Mouse (Mus musculus) heart, adult 2 months (tissue): ENCODE data around the gene Klb.

Experiments
- CTCF ChIP-seq: fragments of 200-600 bp; IDR thresholded peaks from 2 replicates; pipeline ENCODE4 v1.8.1; 2022; ENCODE audit warnings: antibody characterized with exemption, mild to moderate bottlenecking, moderate library complexity
- EP300 ChIP-seq: fragments of 200-500 bp; IDR thresholded peaks from 2 replicates; pipeline ENCODE4 v1.6.1; 2011; ENCODE audit warnings: low read depth, low read length, control low read depth; ENCODE audit not compliant: insufficient read depth
- POLR2A ChIP-seq: fragments of 200-500 bp; IDR thresholded peaks from 2 replicates; pipeline ENCODE4 v1.6.1; 2011; ENCODE audit warnings: mild to moderate bottlenecking, low read depth, low read length, control low read depth; ENCODE audit not compliant: insufficient read depth

DNA sequence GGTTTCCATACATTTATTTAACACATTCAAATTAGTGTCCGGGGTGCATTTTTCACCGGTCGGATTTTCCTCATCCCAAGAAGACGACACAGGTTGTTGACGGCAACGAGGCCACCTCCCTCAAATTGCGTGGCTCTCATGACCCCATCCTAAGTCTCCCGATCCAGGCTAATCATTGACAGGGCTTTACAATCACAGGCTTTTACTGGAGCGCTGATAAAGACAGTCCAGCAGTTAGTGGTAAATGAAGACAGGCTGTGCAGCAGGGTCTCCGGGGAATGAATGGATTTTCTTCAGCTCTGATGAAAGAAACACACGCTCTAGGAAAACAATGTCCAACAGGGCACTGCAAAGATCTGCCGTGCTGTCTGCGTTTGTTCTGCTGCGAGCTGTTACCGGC, at the start of gene Klb:
- TF ChIP-seq CTCF (no peak), EP300 (no peak), POLR2A (no peak)
